Comparison of ENCODE assay signal across 7 mouse cellular contexts in genomic region chr2:91237511-91238080, GRCm38 (mm10). TPM values are rescaled to one million over a fixed set of nuclear protein-coding genes. Genes with fewer than 3 reads are reported as not detected.
DNase-seq lines count a peak whose midpoint lies in the region; ATAC-seq and TF ChIP-seq lines count a peak whose summit lies in the region.
"Not testable (repeated sequence)": the region's sequence is repeated elsewhere in the genome, so short reads cannot be mapped to it uniquely, and the experiment has no call there.

No protein-coding gene starts in this region.

- not testable (repeated sequence) for H3K36me3 ChIP-seq in forebrain, embryonic 16.5 days (ENCODE audit: control insufficient read depth, insufficient read depth); hindbrain, embryonic 14.5 days (replicated peaks; ENCODE audit: control insufficient read depth, insufficient read depth); lung, embryonic 16.5 days (ENCODE audit: control insufficient read depth, insufficient read depth, low read length); neural tube, embryonic 12.5 days

- peak overlapping the region; percentile 93 for H3K4me3 ChIP-seq in cortical plate, adult 2 months (ENCODE audit: insufficient read depth, low read length)
- peak overlapping the region; percentile 65 for H3K4me3 ChIP-seq in forebrain, embryonic 16.5 days (replicated peaks; ENCODE audit: low read length)
- H3K4me3 ChIP-seq in hindbrain, embryonic 14.5 days (replicated peaks; ENCODE audit: low read length), result peak overlapping the region; percentile 48
- H3K4me3 ChIP-seq in left cerebral cortex, adult 2 months, result peak overlapping the region; percentile 63
- peak overlapping the region; percentile 69 for H3K4me3 ChIP-seq in lung, embryonic 16.5 days (ENCODE audit: low read length)
- peak overlapping the region; percentile 47 for H3K4me3 ChIP-seq in neural tube, embryonic 12.5 days

- peak overlapping the region; percentile 87 for H3K4me2 ChIP-seq in forebrain, embryonic 16.5 days (ENCODE audit: low read length)
- peak overlapping the region; percentile 72 for H3K4me2 ChIP-seq in hindbrain, embryonic 14.5 days (replicated peaks)
- peak overlapping the region; percentile 73 for H3K4me2 ChIP-seq in lung, embryonic 16.5 days (ENCODE audit: low read depth, low read length)
- H3K4me2 ChIP-seq in neural tube, embryonic 12.5 days (replicated peaks), result peak overlapping the region; percentile 79

- H3K27me3 ChIP-seq in forebrain, embryonic 16.5 days (replicated peaks; ENCODE audit: control insufficient read depth, insufficient read depth, low read length); hindbrain, embryonic 14.5 days (ENCODE audit: control insufficient read depth, insufficient read depth, low read length); lung, embryonic 16.5 days (ENCODE audit: control insufficient read depth, insufficient read depth, low read depth, low read length); neural tube, embryonic 12.5 days (replicated peaks): not testable (repeated sequence)

- peak overlapping the region; percentile 66; the same call in 1 of the 2 replicates for H3K9ac ChIP-seq in forebrain, embryonic 16.5 days (replicated peaks; ENCODE audit: low read depth, low read length)
- H3K9ac ChIP-seq in hindbrain, embryonic 14.5 days, result peak overlapping the region; percentile 66
- H3K9ac ChIP-seq in lung, embryonic 16.5 days (ENCODE audit: low read length), result peak overlapping the region; percentile 73
- H3K9ac ChIP-seq in neural tube, embryonic 12.5 days, result peak overlapping the region; percentile 33; the same call in 1 of the 2 replicates

- 0 out of 2 replicates have a peak, but pooled peaks have one; percentile 8 for TF ChIP-seq CTCF in cortical plate, adult 2 months (IDR thresholded peaks at IDR 0.05; ENCODE audit: extremely low read depth, insufficient read depth, low read length)
- peak; percentile 47 for TF ChIP-seq CTCF in left cerebral cortex, adult 2 months (IDR thresholded peaks at IDR 0.05)

- peak; percentile 51 for ATAC-seq in forebrain, embryonic 16.5 days
- peak; percentile 55 for ATAC-seq in hindbrain, embryonic 14.5 days (ENCODE audit: low FRiP score)
- peak; percentile 48 for ATAC-seq in lung, embryonic 16.5 days (ENCODE audit: low read depth)
- peak; percentile 31 for ATAC-seq in neural tube, embryonic 12.5 days (ENCODE audit: low FRiP score, low read depth)

- TF ChIP-seq POLR2A in cortical plate, adult 2 months (IDR thresholded peaks at IDR 0.05; ENCODE audit: extremely low read depth, insufficient read depth, low read length), result not testable (repeated sequence)

- H3K9me3 ChIP-seq in forebrain, embryonic 16.5 days (ENCODE audit: control insufficient read depth, low read length); hindbrain, embryonic 14.5 days (ENCODE audit: control insufficient read depth, low read length); lung, embryonic 16.5 days (ENCODE audit: control insufficient read depth, low read length); neural tube, embryonic 12.5 days: not testable (repeated sequence)

- intact Hi-C loops in left cerebral cortex, adult 2 months (cut with DNase I), result loop anchor here (2.0 to 5.0 kb wide), 3 partner anchors 35 to 120 kb away; partner anchors contain the start of genes Acp2, Madd, Mybpc3 and Nr1h3

- 24% methylated on average over 4 of the region's 4 CpGs for WGBS in forebrain, embryonic 16.5 days
- 21% methylated on average over 4 of the region's 4 CpGs for WGBS in hindbrain, embryonic 14.5 days
- WGBS in lung, embryonic 16.5 days, result 7% methylated on average over 4 of the region's 4 CpGs
- 29% methylated on average over 4 of the region's 4 CpGs for WGBS in neural tube, embryonic 12.5 days

- not testable (repeated sequence) for H3K4me1 ChIP-seq in cortical plate, adult 2 months (ENCODE audit: control insufficient read depth, insufficient read depth, low read length); hindbrain, embryonic 14.5 days (replicated peaks; ENCODE audit: control insufficient read depth, insufficient read depth, low read length); lung, embryonic 16.5 days (replicated peaks; ENCODE audit: control insufficient read depth, insufficient read depth, low read length); neural tube, embryonic 12.5 days
- peaks cover 10% of the 10 kb centered on the region for H3K4me1 ChIP-seq in forebrain, embryonic 16.5 days (replicated peaks; ENCODE audit: control insufficient read depth, insufficient read depth, low read length)

- peak; percentile 71 for DNase-seq in MN1 (ENCODE audit: low spot score)
- DNase-seq in hindbrain, embryonic 14.5 days (ENCODE audit: low spot score), result peak; percentile 42
- not testable (repeated sequence) for DNase-seq in left cerebral cortex, adult 2 months (ENCODE audit: extremely low spot score in 1 of 2, low spot score in 2 of 2)

- H3K27ac ChIP-seq in cortical plate, adult 2 months (ENCODE audit: insufficient read depth, low read length), result not testable (repeated sequence)
- H3K27ac ChIP-seq in forebrain, embryonic 16.5 days (ENCODE audit: low read length), result peak overlapping the region; percentile 96
- H3K27ac ChIP-seq in hindbrain, embryonic 14.5 days, result peak overlapping the region; percentile 79
- H3K27ac ChIP-seq in left cerebral cortex, adult 2 months, result peak overlapping the region; percentile 88
- peak overlapping the region; percentile 98 for H3K27ac ChIP-seq in lung, embryonic 16.5 days (ENCODE audit: low read length)
- 0 out of 2 replicates have a peak overlapping the region, but pooled peaks have one; percentile 72 for H3K27ac ChIP-seq in neural tube, embryonic 12.5 days

RNA-seq across cellular contexts. Expression of gene Ddb2, which starts 0.8 kb away (rescaled TPM):
- polyA plus RNA-seq in cortical plate, adult 2 months (2012; rRNA removed), result 37.4 and 41.3 TPM in 2 replicates
- 16.6 and 17.0 TPM in 2 replicates for polyA plus RNA-seq in forebrain, embryonic 16.5 days (2015; fragmentation: Nextera tagmentation; extraction: Ambion mirVana)
- 9.4 and 11.4 TPM in 2 replicates for polyA plus RNA-seq in hindbrain, embryonic 14.5 days (2014; fragmentation: Nextera tagmentation; extraction: Ambion mirVana)
- total RNA-seq in left cerebral cortex, adult 2 months (2021), result 10 to 100 TPM; 11.7 to 14.4 TPM
- polyA plus RNA-seq in lung, embryonic 16.5 days (2015; fragmentation: Nextera tagmentation; extraction: Ambion mirVana), result 22.0 and 22.1 TPM in 2 replicates
- polyA plus RNA-seq in neural tube, embryonic 12.5 days (2016; fragmentation: Nextera tagmentation; extraction: Ambion mirVana), result 7.5 and 9.3 TPM in 2 replicates

RNA-seq across cellular contexts. Expression of gene Pacsin3, which starts 18.2 kb away (rescaled TPM):
- 90.4 and 100 TPM in 2 replicates for polyA plus RNA-seq in cortical plate, adult 2 months (2012; rRNA removed)
- polyA plus RNA-seq in forebrain, embryonic 16.5 days (2015; fragmentation: Nextera tagmentation; extraction: Ambion mirVana), result 19.2 and 20.4 TPM in 2 replicates
- 12.9 and 13.5 TPM in 2 replicates for polyA plus RNA-seq in hindbrain, embryonic 14.5 days (2014; fragmentation: Nextera tagmentation; extraction: Ambion mirVana)
- total RNA-seq in left cerebral cortex, adult 2 months (2021), result 10 to 100 TPM; 42.7 to 46.9 TPM
- 52.8 and 57.4 TPM in 2 replicates for polyA plus RNA-seq in lung, embryonic 16.5 days (2015; fragmentation: Nextera tagmentation; extraction: Ambion mirVana)
- 20.8 and 22.1 TPM in 2 replicates for polyA plus RNA-seq in neural tube, embryonic 12.5 days (2016; fragmentation: Nextera tagmentation; extraction: Ambion mirVana)

RNA-seq across cellular contexts. Expression of gene Arfgap2, which starts 27.2 kb away (rescaled TPM):
- 32.7 and 34.9 TPM in 2 replicates for polyA plus RNA-seq in cortical plate, adult 2 months (2012; rRNA removed)
- 77.5 and 77.7 TPM in 2 replicates for polyA plus RNA-seq in forebrain, embryonic 16.5 days (2015; fragmentation: Nextera tagmentation; extraction: Ambion mirVana)
- polyA plus RNA-seq in hindbrain, embryonic 14.5 days (2014; fragmentation: Nextera tagmentation; extraction: Ambion mirVana), result 59.6 and 64.0 TPM in 2 replicates
- total RNA-seq in left cerebral cortex, adult 2 months (2021), result 10 to 100 TPM; 73.9 to 81.8 TPM
- polyA plus RNA-seq in lung, embryonic 16.5 days (2015; fragmentation: Nextera tagmentation; extraction: Ambion mirVana), result 86.0 and 89.8 TPM in 2 replicates
- polyA plus RNA-seq in neural tube, embryonic 12.5 days (2016; fragmentation: Nextera tagmentation; extraction: Ambion mirVana), result 79.6 and 81.0 TPM in 2 replicates

RNA-seq across cellular contexts. Expression of gene Acp2, which starts 34.9 kb away (rescaled TPM):
- polyA plus RNA-seq in cortical plate, adult 2 months (2012; rRNA removed), result 34.2 and 35.3 TPM in 2 replicates
- 37.6 and 39.0 TPM in 2 replicates for polyA plus RNA-seq in forebrain, embryonic 16.5 days (2015; fragmentation: Nextera tagmentation; extraction: Ambion mirVana)
- polyA plus RNA-seq in hindbrain, embryonic 14.5 days (2014; fragmentation: Nextera tagmentation; extraction: Ambion mirVana), result 40.9 and 49.8 TPM in 2 replicates
- total RNA-seq in left cerebral cortex, adult 2 months (2021), result 10 to 100 TPM; 42.4 to 44.5 TPM
- polyA plus RNA-seq in lung, embryonic 16.5 days (2015; fragmentation: Nextera tagmentation; extraction: Ambion mirVana), result 32.6 and 33.3 TPM in 2 replicates
- 35.3 and 39.8 TPM in 2 replicates for polyA plus RNA-seq in neural tube, embryonic 12.5 days (2016; fragmentation: Nextera tagmentation; extraction: Ambion mirVana)

RNA-seq across cellular contexts. Expression of gene Nr1h3, which starts 35.0 kb away (rescaled TPM):
- 8.2 and 8.3 TPM in 2 replicates for polyA plus RNA-seq in cortical plate, adult 2 months (2012; rRNA removed)
- 2.4 and 2.6 TPM in 2 replicates for polyA plus RNA-seq in forebrain, embryonic 16.5 days (2015; fragmentation: Nextera tagmentation; extraction: Ambion mirVana)
- 1.5 and 2.8 TPM in 2 replicates for polyA plus RNA-seq in hindbrain, embryonic 14.5 days (2014; fragmentation: Nextera tagmentation; extraction: Ambion mirVana)
- total RNA-seq in left cerebral cortex, adult 2 months (2021), result 1 to 10 TPM; 3.4 to 7.1 TPM
- polyA plus RNA-seq in lung, embryonic 16.5 days (2015; fragmentation: Nextera tagmentation; extraction: Ambion mirVana), result 27.0 and 30.8 TPM in 2 replicates
- polyA plus RNA-seq in neural tube, embryonic 12.5 days (2016; fragmentation: Nextera tagmentation; extraction: Ambion mirVana), result 1.0 and 1.7 TPM in 2 replicates
